Comparison of ENCODE assay signal across 8 mouse cellular contexts in the genomic region with DNA sequence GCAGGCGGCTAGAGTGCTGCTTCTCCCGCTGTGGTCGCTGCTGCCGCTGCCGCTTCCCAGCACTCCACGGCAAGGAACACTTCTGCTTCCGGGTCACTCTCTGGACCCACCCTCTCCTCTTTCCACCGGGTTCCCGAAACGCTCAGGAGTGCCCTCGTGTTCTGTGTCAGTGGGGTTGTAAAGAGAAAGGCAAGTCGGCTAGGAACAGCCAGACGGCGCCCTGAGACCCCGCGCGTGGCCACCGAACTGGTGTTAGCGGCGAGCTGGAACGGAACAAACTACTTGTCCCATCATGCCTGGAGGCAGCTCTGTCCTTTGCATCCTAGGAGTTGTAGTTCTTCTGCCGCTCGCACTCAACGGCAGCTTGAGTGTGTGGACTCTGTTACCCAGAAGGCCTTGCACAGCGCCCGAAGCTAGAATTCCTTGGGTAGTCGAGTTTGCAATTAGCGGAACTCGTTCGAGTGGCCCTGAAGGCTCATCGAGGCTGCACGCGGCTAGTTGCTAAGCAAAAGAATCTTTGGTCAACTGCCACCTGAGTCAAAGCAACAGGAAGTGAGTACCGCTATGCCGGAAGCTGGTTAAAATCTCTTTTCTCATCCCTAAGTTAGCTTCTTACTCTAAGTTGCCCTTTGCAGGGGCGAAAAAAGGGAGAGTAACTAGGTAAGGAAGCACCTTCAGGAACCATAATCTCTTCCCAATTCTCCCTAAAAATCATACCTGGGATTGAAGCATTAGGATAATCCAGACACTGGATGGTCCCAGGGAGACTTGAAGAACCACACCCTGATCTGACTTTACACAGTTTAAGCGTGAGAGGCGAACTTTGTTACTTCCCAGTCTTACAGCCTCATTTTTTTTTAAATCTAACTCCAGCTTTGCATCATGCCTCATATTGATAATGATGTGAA. TPM values are rescaled to one million over a fixed set of nuclear protein-coding genes. Genes with fewer than 3 reads are reported as not detected.
DNase-seq lines count a peak whose midpoint lies in the region; ATAC-seq lines count a peak whose summit lies in the region.

A gene (plus strand): TSS at position 109 of the 908 bp plus-strand sequence.
A gene (minus strand): TSS at position 292 of the 908 bp plus-strand sequence.

- peak; percentile 95 for DNase-seq in WW6 (ENCODE audit: low read depth, low spot score)
- peak; percentile 51 to 84 for DNase-seq in cerebellum, postnatal 4 days (ENCODE audit: low spot score in 2 of 2)
- DNase-seq in gastrocnemius, adult 18-20 months (ENCODE audit: low spot score) = peak; percentile 91
- DNase-seq in left cerebral cortex, adult 18-20 months (ENCODE audit: low spot score in 2 of 2) = peak; percentile 82 to 92
- DNase-seq in right cerebral cortex, adult 18-20 months = peak; percentile 97
- DNase-seq in urinary bladder, postnatal 10 days (ENCODE audit: low spot score) = peak; percentile 38

- H3K4me2 ChIP-seq in hindbrain, embryonic 16.5 days (ENCODE audit: low read length) = peak within 1 kb of the TSS; percentile 97

- H3K9ac ChIP-seq in hindbrain, embryonic 16.5 days (ENCODE audit: low read depth, low read length) = peak within 1 kb of the TSS; percentile 85

- WGBS in hindbrain, embryonic 16.5 days = 1% methylated on average over 38 of the region's 38 CpGs
- WGBS in macrophage (ENCODE audit: missing documents) = 1% methylated on average over 38 of the region's 38 CpGs

- peaks cover 15% of the 10 kb centered on the region for H3K36me3 ChIP-seq in hindbrain, embryonic 16.5 days (ENCODE audit: control insufficient read depth, insufficient read depth, low read length)
- H3K36me3 ChIP-seq in macrophage (ENCODE audit: inconsistent target) = peaks cover 12% of the 10 kb centered on the region; the same call in 1 of the 2 replicates

- no peaks in the 10 kb centered on the region for H3K9me3 ChIP-seq in hindbrain, embryonic 16.5 days (ENCODE audit: control insufficient read depth, low read length)

- H3K27ac ChIP-seq in hindbrain, embryonic 16.5 days (ENCODE audit: low read depth, low read length) = peak within 1 kb of the TSS; percentile 94
- H3K27ac ChIP-seq in macrophage = peak within 1 kb of the TSS; percentile 97

- H3K4me3 ChIP-seq in hindbrain, embryonic 16.5 days (ENCODE audit: low read length) = peak within 1 kb of the TSS; percentile 76
- H3K4me3 ChIP-seq in macrophage (ENCODE audit: inconsistent target) = peak within 1 kb of the TSS; percentile 98

- H3K27me3 ChIP-seq in hindbrain, embryonic 16.5 days (replicated peaks; ENCODE audit: control insufficient read depth, insufficient read depth, low read length) = no peaks in the 10 kb centered on the region

- peaks cover 16% of the 10 kb centered on the region for H3K4me1 ChIP-seq in hindbrain, embryonic 16.5 days (ENCODE audit: control insufficient read depth, insufficient read depth, low read depth, low read length)

- peaks cover 69% of the 10 kb centered on the region for H3K79me2 ChIP-seq in macrophage (ENCODE audit: inconsistent target)

- ATAC-seq in hindbrain, embryonic 16.5 days = peak; percentile 98

RNA-seq across cellular contexts. Expression of the first gene that starts in this region (rescaled TPM):
- total RNA-seq in gastrocnemius, adult 18-20 months (2021) = 1 to 10 TPM; 2.1 to 2.4 TPM
- polyA plus RNA-seq in hindbrain, embryonic 16.5 days (2015; fragmentation: Nextera tagmentation; extraction: Ambion mirVana) = 48.6 and 50.4 TPM in 2 replicates
- total RNA-seq in left cerebral cortex, adult 18-20 months (2021) = 10 to 100 TPM; 20.1 to 22.8 TPM
- total RNA-seq in macrophage (2018; cell fraction: chromatin; rRNA removed) = 10 to 100 TPM in 23 of 26 experiments, 1 to 10 TPM in 3; 6.8 to 54.5 (median 28.7) TPM
- 10 to 100 TPM; 19.0 to 35.1 (median 28.1) TPM for total RNA-seq in macrophage (2018; cell fraction: cytosol; rRNA removed)
- 10 to 100 TPM; 11.4 to 48.2 (median 21.9) TPM for total RNA-seq in macrophage (2018; cell fraction: nucleus; rRNA removed)
- 27.4 to 36.4 TPM (median 34.4 TPM) in 3 replicates for polyA plus RNA-seq in macrophage (2018)

RNA-seq across cellular contexts. Expression of the second gene that starts in this region (rescaled TPM):
- total RNA-seq in gastrocnemius, adult 18-20 months (2021) = 100 to 1,000 TPM; 188 to 201 TPM
- polyA plus RNA-seq in hindbrain, embryonic 16.5 days (2015; fragmentation: Nextera tagmentation; extraction: Ambion mirVana) = 567 and 599 TPM in 2 replicates
- total RNA-seq in left cerebral cortex, adult 18-20 months (2021) = 100 to 1,000 TPM; 318 to 349 TPM
- total RNA-seq in macrophage (2018; cell fraction: chromatin; rRNA removed) = 10 to 100 TPM in 22 of 26 experiments, 1 to 10 TPM in 4; 4.5 to 45.2 (median 24.0) TPM
- total RNA-seq in macrophage (2018; cell fraction: cytosol; rRNA removed) = 100 to 1,000 TPM; 295 to 451 (median 347) TPM
- total RNA-seq in macrophage (2018; cell fraction: nucleus; rRNA removed) = 100 to 1,000 TPM in 7 of 26 experiments, 10 to 100 TPM in 19; 34.9 to 204 (median 76.4) TPM
- polyA plus RNA-seq in macrophage (2018) = 136 to 262 TPM (median 187 TPM) in 3 replicates

Comparison
In these comparisons a context has a peak if more than half of its experiments do, and no peak if none do; other contexts are left out.
1. Peak in every context shown above with its lines: DNase-seq, ATAC-seq, H3K4me3 ChIP-seq and H3K27ac ChIP-seq.
2. RNA of the first gene that starts in this region (total RNA-seq): 20.1 to 22.8 TPM in left cerebral cortex, adult 18-20 months; 2.1 to 2.4 TPM in gastrocnemius, adult 18-20 months; every median in the first group is over 4 times any median in the second.
3. DNase-seq: peak in every context shown above with its lines; median percentile 97 in right cerebral cortex, adult 18-20 months; 95 in WW6; 91 in gastrocnemius, adult 18-20 months; 87 in left cerebral cortex, adult 18-20 months; 68 in cerebellum, postnatal 4 days; 38 in urinary bladder, postnatal 10 days.